In the genomic region with DNA sequence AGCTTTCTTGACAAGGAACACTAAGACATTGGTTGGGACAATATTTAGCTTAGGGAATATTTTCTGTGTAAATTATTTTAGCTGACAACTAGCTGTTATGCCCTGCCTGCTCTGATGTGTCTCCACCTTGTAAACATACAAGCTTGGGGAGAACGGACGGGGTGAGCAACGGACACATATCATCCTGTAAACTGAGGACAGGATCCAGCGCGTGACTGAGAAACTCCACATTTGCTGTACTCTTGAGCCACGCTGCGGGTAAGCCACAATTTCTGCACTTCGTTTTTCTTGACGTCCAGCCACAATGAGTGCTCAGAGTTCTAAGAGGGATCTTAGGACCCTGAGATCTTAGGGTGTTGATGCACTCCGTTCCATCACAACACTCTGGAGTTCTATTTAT, we compare ENCODE assay signal across 27 mouse cellular contexts. TPM values are rescaled to one million over a fixed set of nuclear protein-coding genes. Genes with fewer than 3 reads are reported as not detected.
DNase-seq lines count a peak whose midpoint lies in the region; ATAC-seq and TF ChIP-seq lines count a peak whose summit lies in the region.
"Had no signal": no experiment of that assay in that cellular context is flagged by ENCODE, and none has a peak within 500 bp of the region (broad histone marks: within the 10 kb centered on the region; RNA-seq: fewer than 3 reads in every experiment).

No protein-coding gene starts in this region.

- H3K4me1 ChIP-seq in lung, embryonic 16.5 days (replicated peaks; ENCODE audit: control insufficient read depth, insufficient read depth, low read length) = no peaks in the 10 kb centered on the region
- no peaks in the 10 kb centered on the region for H3K4me1 ChIP-seq in lung, adult 2 months (ENCODE audit: control insufficient read depth, insufficient read depth, low read length)
- H3K4me1 ChIP-seq in brown adipose tissue, adult 24 weeks (ENCODE audit: control insufficient read depth, insufficient read depth, insufficient read length, low read length) = peaks cover 5% of the 10 kb centered on the region; the same call in 1 of the 2 replicates
- no peaks in the 10 kb centered on the region for H3K4me1 ChIP-seq in forebrain, postnatal 0 days (ENCODE audit: insufficient read depth)
- H3K4me1 ChIP-seq: embryonic facial prominence, embryonic 12.5 days; forebrain, embryonic 12.5 days; forebrain, embryonic 15.5 days; hindbrain, embryonic 12.5 days; hindbrain, embryonic 15.5 days had no signal

- H3K27me3 ChIP-seq in lung, embryonic 16.5 days (ENCODE audit: control insufficient read depth, insufficient read depth, low read depth, low read length) = no peaks in the 10 kb centered on the region
- H3K27me3 ChIP-seq in forebrain, postnatal 0 days (ENCODE audit: insufficient read depth, low read length) = no peaks in the 10 kb centered on the region
- H3K27me3 ChIP-seq: CH12.LX; embryonic facial prominence, embryonic 12.5 days; embryonic facial prominence, embryonic 15.5 days; forebrain, embryonic 12.5 days; forebrain, embryonic 15.5 days; hindbrain, embryonic 12.5 days; hindbrain, embryonic 15.5 days; Patski had no signal

- no peak for TF ChIP-seq CTCF in lung, adult 2 months (IDR thresholded peaks at IDR 0.05; ENCODE audit: insufficient read depth, low read length)
- no peak for TF ChIP-seq CTCF in forebrain, postnatal 0 days (IDR thresholded peaks at IDR 0.05; ENCODE audit: low read depth)

- no peak overlapping the region for H3K4me3 ChIP-seq in lung, embryonic 16.5 days (ENCODE audit: low read length)
- H3K4me3 ChIP-seq in lung, adult 2 months (replicated peaks; ENCODE audit: extremely low read depth, low read depth, low read length) = no peak overlapping the region
- no peak overlapping the region for H3K4me3 ChIP-seq in brown adipose tissue, adult 24 weeks (ENCODE audit: insufficient read depth, low read depth, low read length)
- no peak overlapping the region for H3K4me3 ChIP-seq in forebrain, postnatal 0 days (ENCODE audit: low read depth, low read length)
- H3K4me3 ChIP-seq: embryonic facial prominence, embryonic 12.5 days; embryonic facial prominence, embryonic 15.5 days; erythroblast, embryonic 14.5 days; forebrain, embryonic 12.5 days; forebrain, embryonic 15.5 days; heart, adult 2 months; hindbrain, embryonic 12.5 days; hindbrain, embryonic 15.5 days had no signal

- H3K36me3 ChIP-seq in lung, embryonic 16.5 days (ENCODE audit: control insufficient read depth, insufficient read depth, low read length) = no peaks in the 10 kb centered on the region
- no peaks in the 10 kb centered on the region for H3K36me3 ChIP-seq in forebrain, postnatal 0 days (ENCODE audit: insufficient read depth)
- H3K36me3 ChIP-seq: embryonic facial prominence, embryonic 12.5 days; embryonic facial prominence, embryonic 15.5 days; forebrain, embryonic 12.5 days; forebrain, embryonic 15.5 days; G1E; hindbrain, embryonic 12.5 days; hindbrain, embryonic 15.5 days had no signal

- no peak overlapping the region; the same call in 1 of the 2 replicates for H3K27ac ChIP-seq in lung, embryonic 16.5 days (ENCODE audit: low read length)
- H3K27ac ChIP-seq in brown adipose tissue, adult 24 weeks (replicated peaks; ENCODE audit: low read depth, low read length) = peak overlapping the region; percentile 16; the same call in 1 of the 2 replicates
- no peak overlapping the region for H3K27ac ChIP-seq in forebrain, postnatal 0 days (ENCODE audit: low read depth, low read length)
- H3K27ac ChIP-seq: embryonic facial prominence, embryonic 12.5 days; embryonic facial prominence, embryonic 15.5 days; forebrain, embryonic 12.5 days; forebrain, embryonic 15.5 days; hindbrain, embryonic 12.5 days; hindbrain, embryonic 15.5 days had no signal

- no peak overlapping the region for H3K9ac ChIP-seq in lung, embryonic 16.5 days (ENCODE audit: low read length)
- H3K9ac ChIP-seq in forebrain, postnatal 0 days = no peak overlapping the region
- H3K9ac ChIP-seq: embryonic facial prominence, embryonic 12.5 days; embryonic facial prominence, embryonic 15.5 days; forebrain, embryonic 12.5 days; forebrain, embryonic 15.5 days; hindbrain, embryonic 12.5 days; hindbrain, embryonic 15.5 days had no signal

- no peaks in the 10 kb centered on the region for H3K9me3 ChIP-seq in lung, embryonic 16.5 days (ENCODE audit: control insufficient read depth, low read length)
- H3K9me3 ChIP-seq in forebrain, postnatal 0 days (ENCODE audit: low read length) = no peaks in the 10 kb centered on the region
- H3K9me3 ChIP-seq: embryonic facial prominence, embryonic 12.5 days; embryonic facial prominence, embryonic 15.5 days; forebrain, embryonic 12.5 days; forebrain, embryonic 15.5 days; G1E; hindbrain, embryonic 12.5 days; hindbrain, embryonic 15.5 days had no signal

- no peak for TF ChIP-seq POLR2A in lung, adult 2 months (IDR thresholded peaks at IDR 0.05; ENCODE audit: borderline replicate concordance, extremely low read depth, low read depth, low read length)

- no peak overlapping the region for H3K4me2 ChIP-seq in lung, embryonic 16.5 days (ENCODE audit: low read depth, low read length)
- H3K4me2 ChIP-seq in forebrain, postnatal 0 days (ENCODE audit: low read depth) = no peak overlapping the region
- H3K4me2 ChIP-seq: embryonic facial prominence, embryonic 12.5 days; embryonic facial prominence, embryonic 15.5 days; forebrain, embryonic 12.5 days; forebrain, embryonic 15.5 days; heart, embryonic 11.5 days; hindbrain, embryonic 12.5 days; hindbrain, embryonic 15.5 days had no signal

- peak; percentile 78 for ATAC-seq in lung, embryonic 16.5 days (ENCODE audit: low read depth)
- no peak for ATAC-seq in forebrain, postnatal 0 days
- ATAC-seq: forebrain, embryonic 15.5 days; Patski had no signal

- peak; percentile 72 for DNase-seq in heart, adult 11 months
- DNase-seq in heart, adult 9 months (ENCODE audit: low spot score in 2 of 2) = no peak
- DNase-seq in lung, adult 2 months = no peak
- no peak for DNase-seq in forebrain, postnatal 0 days
- DNase-seq: adrenal gland, postnatal 10 days; adrenal gland, postnatal 36 days; B cell, adult 2 months; cerebellum, adult 11 months; cerebellum, adult 2 months; cerebellum, adult 9-11 months; cerebellum, postnatal 25 days; gastrocnemius, postnatal 25 days; heart, adult 2 months had no signal

- 54% methylated on average over 10 of the region's 10 CpGs for WGBS in lung, embryonic 16.5 days
- 77% methylated on average over 10 of the region's 10 CpGs for WGBS in lung, adult 2 months
- 93% methylated on average over 10 of the region's 10 CpGs for WGBS in forebrain, postnatal 0 days

RNA-seq across cellular contexts. Expression of gene Lnx1, which starts 48.9 kb away (rescaled TPM):
- 5.5 and 6.1 TPM in 2 replicates for polyA plus RNA-seq in lung, embryonic 16.5 days (2015; fragmentation: Nextera tagmentation; extraction: Ambion mirVana)
- 3.4 and 4.0 TPM in 2 replicates for polyA plus RNA-seq in lung, adult 2 months (2012; rRNA removed)
- polyA plus RNA-seq in brown adipose tissue, adult 24 weeks (2012; ENCODE audit: insufficient read depth, insufficient read length, missing spikeins) = 1.7 and 3.1 TPM in 2 replicates
- total RNA-seq in forebrain, postnatal 0 days (2014; rRNA removed) = 15.5 and 21.2 TPM in 2 replicates
- 6.8 and 11.0 TPM in 2 replicates for polyA plus RNA-seq in forebrain, postnatal 0 days (2015; fragmentation: Nextera tagmentation; extraction: Ambion mirVana)
- total RNA-seq: common myeloid progenitor, adult 5-6 weeks had no signal
- polyA plus RNA-seq: erythroblast, embryonic 14.5 days; G1E had no signal
